Mouse (Mus musculus) midbrain, embryonic 13.5 days (tissue): ENCODE measurements around the gene Rps6kb2. TPM values are rescaled to one million over a fixed set of nuclear protein-coding genes. Genes with fewer than 3 reads are reported as not detected.

ENCODE experiments used
- ATAC-seq: fragments of 200-750 bp; cut with Nextera tagmentation; 2 replicates; pipeline ENCODE4 v1.8.0; 2017; ENCODE audit warnings: mild to moderate bottlenecking, moderate TSS enrichment, moderate library complexity
- H3K27ac ChIP-seq: fragments of 300-500 bp; sonication (generic); 2 replicates; pipeline ENCODE4 v1.5.1; 2015; ENCODE audit warnings: inconsistent platforms, mild to moderate bottlenecking, moderate library complexity
- H3K27me3 ChIP-seq: fragments of 300-500 bp; sonication (generic); 2 replicates; pipeline ENCODE4 v1.6.1; 2015; ENCODE audit warnings: mild to moderate bottlenecking, inconsistent platforms
- H3K36me3 ChIP-seq: fragments of 300-500 bp; sonication (generic); 2 replicates; pipeline ENCODE4 v1.6.1; 2015; ENCODE audit warnings: mild to moderate bottlenecking, inconsistent platforms
- H3K4me1 ChIP-seq: fragments of 300-500 bp; sonication (generic); replicated peaks from 2 replicates; pipeline ENCODE4 v1.6.1; 2015; ENCODE audit warnings: inconsistent platforms
- H3K4me2 ChIP-seq: fragments of 300-500 bp; sonication (generic); replicated peaks from 2 replicates; pipeline ENCODE4 v1.6.1; 2015; ENCODE audit warnings: moderate library complexity, mild to moderate bottlenecking, inconsistent platforms
- H3K4me3 ChIP-seq: fragments of 300-500 bp; sonication (generic); replicated peaks from 2 replicates; pipeline ENCODE4 v1.5.1; 2015; ENCODE audit warnings: mild to moderate bottlenecking, inconsistent platforms
- H3K9ac ChIP-seq: fragments of 300-500 bp; sonication (generic); replicated peaks from 2 replicates; pipeline ENCODE4 v1.6.1; 2015; ENCODE audit warnings: mild to moderate bottlenecking, inconsistent platforms
- H3K9me3 ChIP-seq: fragments of 300-500 bp; sonication (generic); 2 replicates; pipeline ENCODE4 v1.6.1; 2016; ENCODE audit warnings: mild to moderate bottlenecking, inconsistent platforms
- WGBS: fragments of 180-500 bp; shearing (Covaris S2); methylation state at CpG from one replicate; pipeline ENCODE4 v1.1.7; 2015; 5-methylcytosine and 5-hydroxymethylcytosine counted together
- polyA plus RNA-seq: library from polyadenylated mRNA; unstranded; fragments of >200 nt; fragmentation: Nextera tagmentation; extraction: Ambion mirVana; gene quantifications from 2 replicates; pipeline ENCODE4 v1.2.1, GENCODE M21; 2015

Gene Rps6kb2
- polyA plus RNA-seq, 1 experiment from 2014 or later, result 62.9 TPM

DNA sequence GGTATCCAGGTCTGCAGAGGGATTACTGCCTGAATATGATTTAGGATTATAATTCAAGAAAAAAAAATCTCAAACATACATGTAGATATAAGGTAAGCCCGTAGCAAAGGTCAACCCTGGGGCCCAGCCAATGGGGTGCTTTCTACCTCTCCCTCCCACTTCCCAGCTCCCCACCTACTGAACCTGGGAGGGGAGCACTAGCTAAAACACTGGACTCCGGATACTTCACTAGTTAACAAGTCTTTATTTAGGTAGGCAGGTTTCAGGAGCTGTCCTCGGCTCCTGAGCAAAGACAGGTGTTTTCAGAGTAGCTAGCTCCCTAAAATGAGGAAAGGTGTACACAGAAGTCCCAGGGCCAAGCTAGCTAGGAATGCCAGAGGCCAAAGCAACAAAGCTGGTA, 946 bp upstream of the Rps6kb2 start:
- Histone ChIP-seq H3K4me2 (no peak overlapping the region), H3K9ac (no peak overlapping the region), H3K27ac (0 out of 2 replicates have a peak overlapping the region, but pooled peaks have one; percentile 2), H3K4me1 (peaks cover 20% of the 10 kb centered on the region), H3K36me3 (peaks cover 22% of the 10 kb centered on the region), H3K4me3 (no peak overlapping the region; the same call in 1 of the 2 replicates), H3K9me3 (no peaks in the 10 kb centered on the region), H3K27me3 (no peaks in the 10 kb centered on the region)
- 83% methylated on average over 3 of the region's 3 CpGs for WGBS
- no peak for ATAC-seq

DNA sequence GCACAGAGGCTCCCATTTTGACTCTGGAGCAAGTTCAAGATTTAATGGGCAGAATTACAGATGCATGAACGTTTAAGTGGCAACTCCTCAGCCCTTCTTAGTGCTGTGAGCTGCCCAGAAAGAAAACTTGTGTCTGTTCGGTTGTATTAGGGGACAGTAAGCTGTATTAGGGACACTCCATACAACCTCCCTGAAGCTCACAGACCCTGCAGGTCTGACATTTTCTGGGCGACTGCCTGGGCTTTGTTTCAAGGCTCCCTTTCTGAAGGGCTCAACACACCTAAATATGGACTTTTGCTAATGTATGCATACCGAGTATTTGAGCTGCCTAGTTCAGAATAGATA, 361 bp upstream of the Rps6kb2 start:
- Histone ChIP-seq H3K9ac (peak overlapping the region; percentile 62), H3K4me3 (peak overlapping the region; percentile 68), H3K27me3 (no peaks in the 10 kb centered on the region), H3K4me1 (peaks cover 20% of the 10 kb centered on the region), H3K36me3 (peaks cover 28% of the 10 kb centered on the region), H3K4me2 (peak overlapping the region; percentile 93), H3K27ac (peak overlapping the region; percentile 86), H3K9me3 (no peaks in the 10 kb centered on the region)
- peak; percentile 58 for ATAC-seq
- 35% methylated on average over 4 of the region's 4 CpGs for WGBS

DNA sequence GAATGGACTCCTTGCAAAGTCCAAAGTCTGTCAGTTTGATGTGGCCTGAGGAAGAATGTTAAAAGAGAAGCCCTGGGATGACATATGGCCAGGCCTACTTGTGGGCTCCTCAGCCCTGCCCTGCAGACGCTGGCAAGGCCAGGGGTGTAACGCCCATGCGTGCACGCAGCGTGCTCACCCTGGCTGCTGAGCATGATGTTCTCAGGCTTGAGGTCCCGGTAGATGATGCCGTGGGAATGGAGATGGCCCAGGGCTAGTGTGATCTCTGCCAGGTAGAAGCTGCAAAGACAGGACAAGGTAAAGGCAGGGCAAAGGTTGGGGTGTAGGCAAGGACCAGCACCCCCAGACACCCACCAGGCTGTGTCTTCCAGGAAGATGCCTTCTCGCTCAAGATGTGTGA, 4.1 kb downstream of the Rps6kb2 start:
- H3K9ac ChIP-seq, result no peak overlapping the region
- WGBS, result 97% methylated on average over 8 of the region's 8 CpGs
- no peaks in the 10 kb centered on the region for H3K27me3 ChIP-seq
- no peaks in the 10 kb centered on the region for H3K9me3 ChIP-seq
- no peak for ATAC-seq
- peaks cover 20% of the 10 kb centered on the region for H3K4me1 ChIP-seq
- no peak overlapping the region for H3K27ac ChIP-seq
- H3K4me2 ChIP-seq, result no peak overlapping the region
- peaks cover 62% of the 10 kb centered on the region for H3K36me3 ChIP-seq
- H3K4me3 ChIP-seq, result no peak overlapping the region

DNA sequence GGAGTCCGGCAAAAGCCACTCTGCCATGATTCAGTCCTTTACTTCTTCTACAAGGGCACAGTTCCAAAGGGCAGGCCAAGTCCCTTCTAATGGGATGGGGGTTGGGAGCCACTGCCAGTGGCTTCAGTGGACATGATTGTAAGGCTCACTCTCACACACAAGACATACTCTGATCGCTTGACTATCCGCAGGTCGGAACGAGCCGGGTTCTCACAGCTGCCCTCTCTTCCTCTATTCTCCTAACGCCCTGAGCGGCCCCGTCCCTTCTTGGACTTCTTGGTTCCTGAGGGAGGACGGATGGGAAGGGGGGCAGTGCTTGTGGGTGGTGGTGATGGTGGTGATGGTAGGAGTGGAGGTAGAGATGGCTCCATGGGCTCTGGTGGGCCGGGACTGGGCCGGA, 6.4 kb downstream of the Rps6kb2 start:
- Histone ChIP-seq H3K36me3 (peaks cover 82% of the 10 kb centered on the region), H3K9me3 (no peaks in the 10 kb centered on the region), H3K9ac (no peak overlapping the region), H3K27ac (no peak overlapping the region), H3K27me3 (no peaks in the 10 kb centered on the region), H3K4me3 (no peak overlapping the region), H3K4me1 (peaks cover 4% of the 10 kb centered on the region), H3K4me2 (no peak overlapping the region)
- no peak for ATAC-seq
- WGBS, result 94% methylated on average over 12 of the region's 12 CpGs

DNA sequence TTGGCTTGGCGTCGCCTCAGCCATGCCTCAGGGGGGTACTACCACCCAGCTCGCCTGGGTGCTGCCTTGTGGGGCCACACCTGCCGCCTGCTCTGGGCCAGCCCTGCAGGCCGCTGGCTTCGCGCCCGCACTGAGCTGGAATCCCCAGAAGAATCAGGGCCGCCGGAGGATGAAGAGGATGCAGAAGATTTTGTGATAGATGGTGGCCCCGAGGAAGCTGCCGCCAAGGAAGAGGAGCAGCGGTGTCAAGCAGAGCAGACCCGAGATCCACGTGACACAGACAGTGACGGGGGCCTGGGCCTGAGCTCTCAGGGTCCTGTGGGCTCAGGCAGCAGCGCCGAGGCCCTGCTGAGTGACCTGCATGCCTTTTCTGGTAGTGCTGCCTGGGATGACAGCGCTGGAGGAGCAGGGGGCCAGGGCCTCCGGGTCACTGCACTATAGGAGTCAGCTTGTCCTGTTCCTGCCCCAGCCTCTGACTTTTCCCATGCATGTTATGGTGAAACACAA, 7.0 kb downstream of the Rps6kb2 start:
- Histone ChIP-seq H3K4me2 (no peak overlapping the region), H3K27ac (peak overlapping the region; percentile 19; the same call in 1 of the 2 replicates), H3K9me3 (no peaks in the 10 kb centered on the region), H3K9ac (peak overlapping the region; percentile 37; the same call in 1 of the 2 replicates), H3K4me3 (no peak overlapping the region), H3K36me3 (peaks cover 83% of the 10 kb centered on the region), H3K4me1 (0 out of 2 replicates have a peak, but pooled peaks cover 1% of the 10 kb centered on the region), H3K27me3 (no peaks in the 10 kb centered on the region)
- 67% methylated on average over 20 of the region's 20 CpGs for WGBS
- no peak for ATAC-seq

DNA sequence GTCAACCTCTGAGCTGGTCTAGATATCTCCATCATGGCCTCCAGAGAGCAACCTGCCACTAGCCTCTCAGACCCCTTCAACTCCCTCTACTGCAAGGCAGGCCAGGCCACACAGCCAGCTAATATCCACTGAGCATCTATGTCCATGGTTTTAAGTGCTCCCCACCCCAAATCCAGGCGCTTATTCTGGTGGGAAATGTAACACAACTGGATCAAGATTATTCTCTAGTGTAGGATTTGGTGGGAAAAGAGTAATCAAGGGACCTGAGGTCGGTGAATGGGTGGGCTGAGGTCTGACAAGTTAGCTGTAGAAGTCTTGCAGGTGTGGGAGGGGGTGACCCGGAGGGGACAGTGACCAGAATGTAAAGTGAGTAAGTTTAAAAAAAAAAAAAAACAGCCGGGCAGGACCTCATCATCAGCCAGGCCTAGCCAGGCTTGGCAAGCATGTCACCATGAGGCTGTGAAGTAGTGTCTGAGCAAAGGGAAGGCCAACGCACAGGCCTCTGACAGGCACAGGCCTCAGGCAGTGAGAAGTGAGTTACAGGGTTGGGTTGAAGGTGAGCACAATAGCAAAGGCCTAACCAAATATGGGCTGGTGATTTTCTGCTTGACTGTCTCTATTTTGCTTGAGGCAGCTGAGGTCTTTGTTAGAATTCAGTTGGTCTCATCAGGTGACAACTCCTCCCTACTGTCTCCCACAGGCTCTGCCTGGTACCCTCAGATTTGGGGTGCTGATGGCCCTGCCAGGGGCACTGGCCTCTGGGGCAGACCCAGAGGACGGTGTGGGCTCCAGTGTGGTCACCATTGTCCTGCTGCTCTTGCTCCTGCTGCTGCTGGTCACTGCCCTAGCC, 7.7 kb downstream of the Rps6kb2 start:
- Histone ChIP-seq H3K27ac (peak overlapping the region; percentile 19; the same call in 1 of the 2 replicates), H3K4me1 (peaks cover 8% of the 10 kb centered on the region; the same call in 1 of the 2 replicates), H3K27me3 (no peaks in the 10 kb centered on the region), H3K36me3 (peaks cover 83% of the 10 kb centered on the region), H3K4me2 (no peak overlapping the region), H3K4me3 (no peak overlapping the region), H3K9ac (peak overlapping the region; percentile 37; the same call in 1 of the 2 replicates), H3K9me3 (no peaks in the 10 kb centered on the region)
- ATAC-seq, result no peak
- WGBS, result 68% methylated on average over 6 of the region's 6 CpGs

DNA sequence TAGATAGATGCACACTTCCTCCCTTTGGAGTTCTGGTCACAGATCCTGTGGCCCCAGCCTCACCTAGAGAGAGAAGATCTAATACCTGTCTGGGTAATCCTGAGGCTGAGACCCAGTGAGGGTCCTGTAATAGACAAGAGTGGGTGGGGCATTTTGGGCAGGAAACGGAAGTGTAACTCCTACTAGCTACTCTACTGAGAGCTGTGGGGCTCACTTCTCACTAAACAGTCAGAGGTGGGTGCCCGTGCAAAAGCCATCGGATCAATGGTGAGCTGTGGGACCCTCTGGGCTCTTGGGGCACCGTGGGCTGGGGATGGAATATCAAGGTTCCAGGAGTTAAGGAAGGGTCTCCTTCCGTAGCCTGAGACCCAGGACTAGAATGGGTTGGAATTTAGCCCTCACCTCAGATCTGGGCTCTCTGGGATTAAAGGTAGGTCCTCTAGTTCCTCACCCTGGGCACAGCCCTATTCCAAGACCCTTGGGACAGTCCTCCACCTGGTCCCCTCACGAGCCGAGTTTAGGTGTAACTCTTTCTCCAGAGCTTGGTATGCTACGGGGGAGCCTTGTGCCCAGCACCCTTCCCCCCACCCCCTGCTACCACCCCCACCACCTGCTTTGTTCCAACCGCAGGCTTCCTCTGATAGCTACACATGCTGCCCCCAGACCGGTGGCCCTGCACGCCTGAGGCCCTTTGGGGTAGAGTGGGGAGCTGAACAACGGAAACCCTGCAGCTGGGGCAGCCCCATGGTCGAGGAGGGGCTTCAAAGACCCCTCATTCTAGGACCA, 8.5 kb downstream of the Rps6kb2 start:
- peaks cover 84% of the 10 kb centered on the region for H3K36me3 ChIP-seq
- no peak overlapping the region for H3K4me3 ChIP-seq
- 85% methylated on average over 13 of the region's 13 CpGs for WGBS
- ATAC-seq, result no peak
- H3K27me3 ChIP-seq, result no peaks in the 10 kb centered on the region
- no peak overlapping the region for H3K27ac ChIP-seq
- H3K4me2 ChIP-seq, result no peak overlapping the region
- H3K9me3 ChIP-seq, result no peaks in the 10 kb centered on the region
- no peak overlapping the region for H3K9ac ChIP-seq
- H3K4me1 ChIP-seq, result peaks cover 16% of the 10 kb centered on the region

DNA sequence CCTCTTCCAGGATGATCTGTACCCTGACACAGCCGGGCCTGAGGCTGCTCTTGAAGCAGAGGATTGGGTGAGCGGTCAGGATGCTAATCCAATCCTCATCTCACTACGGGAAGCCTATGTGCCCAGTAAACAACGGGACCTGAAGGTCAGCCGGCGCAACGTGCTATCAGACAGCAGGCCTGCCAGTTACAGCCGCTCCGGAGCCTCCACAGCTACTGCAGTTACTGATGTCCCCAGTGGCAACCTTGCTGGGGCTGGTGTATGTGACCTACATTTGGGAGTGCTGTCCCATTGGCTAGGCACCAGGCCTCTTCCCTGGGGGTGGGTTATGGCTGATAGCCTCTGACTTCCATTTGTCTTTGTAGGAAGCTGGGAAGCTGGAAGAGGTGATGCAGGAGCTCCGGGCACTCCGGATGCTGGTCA, 9.9 kb downstream of the Rps6kb2 start, which contains the start of gene Ptprcap:
Gene Ptprcap, plus strand, starts transcription at position 373 of the 423 bp plus-strand sequence.
- H3K9ac ChIP-seq, result peak within 1 kb of the TSS; percentile 16; the same call in 1 of the 2 replicates
- H3K9me3 ChIP-seq, result no peaks in the 10 kb centered on the region
- H3K36me3 ChIP-seq, result peaks cover 70% of the 10 kb centered on the region
- H3K4me1 ChIP-seq, result peaks cover 27% of the 10 kb centered on the region
- no peak within 1 kb of the TSS for H3K4me2 ChIP-seq
- WGBS, result 68% methylated on average over 11 of the region's 11 CpGs
- H3K4me3 ChIP-seq, result no peak within 1 kb of the TSS
- peak within 1 kb of the TSS; percentile 11; the same call in 1 of the 2 replicates for H3K27ac ChIP-seq
- no peak for ATAC-seq
- no peaks in the 10 kb centered on the region for H3K27me3 ChIP-seq

DNA sequence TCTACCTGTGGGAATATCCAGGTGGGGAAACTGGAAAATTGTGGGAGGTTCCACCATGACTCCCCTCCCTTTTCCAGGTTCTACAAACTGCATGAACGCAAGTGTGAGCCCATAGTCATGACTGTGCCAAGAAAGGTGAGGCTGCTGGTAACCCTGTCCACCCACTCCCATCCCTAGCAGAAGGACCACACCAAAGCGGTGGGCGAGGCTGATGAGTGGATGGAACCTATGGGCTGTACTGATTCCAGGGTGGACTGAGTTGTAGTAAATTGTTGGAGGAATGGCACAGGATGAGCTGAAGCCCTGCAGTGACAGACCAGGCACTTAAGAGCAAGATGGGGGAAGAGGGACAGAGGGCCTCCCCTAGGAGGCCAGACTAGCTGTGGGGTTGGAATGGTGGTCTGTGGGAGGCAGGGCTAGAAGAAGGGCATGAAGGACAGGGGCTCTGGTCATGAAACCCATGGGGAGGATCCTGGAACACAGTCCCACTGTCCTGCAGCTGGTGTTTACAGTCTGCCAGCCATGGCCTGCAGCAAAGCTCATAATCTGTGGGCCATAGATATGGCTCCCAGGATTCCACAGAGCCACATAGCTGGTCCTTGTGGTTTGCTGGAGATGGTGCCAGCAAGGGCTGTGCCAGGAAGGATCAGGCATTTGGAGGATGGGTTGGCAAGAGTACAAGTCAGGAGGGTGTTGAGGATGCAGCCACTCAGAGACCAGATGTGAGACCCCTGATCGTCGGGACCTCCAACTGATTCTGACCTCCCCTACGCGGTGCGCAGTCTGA, 10.5 kb downstream of the Rps6kb2 start:
- no peak overlapping the region for H3K4me3 ChIP-seq
- H3K9ac ChIP-seq, result peak overlapping the region; percentile 16; the same call in 1 of the 2 replicates
- H3K36me3 ChIP-seq, result peaks cover 64% of the 10 kb centered on the region
- no peak overlapping the region for H3K4me2 ChIP-seq
- 89% methylated on average over 8 of the region's 8 CpGs for WGBS
- H3K4me1 ChIP-seq, result peaks cover 33% of the 10 kb centered on the region
- no peaks in the 10 kb centered on the region for H3K9me3 ChIP-seq
- H3K27me3 ChIP-seq, result no peaks in the 10 kb centered on the region
- ATAC-seq, result no peak
- 0 out of 2 replicates have a peak overlapping the region, but pooled peaks have one; percentile 11 for H3K27ac ChIP-seq

DNA sequence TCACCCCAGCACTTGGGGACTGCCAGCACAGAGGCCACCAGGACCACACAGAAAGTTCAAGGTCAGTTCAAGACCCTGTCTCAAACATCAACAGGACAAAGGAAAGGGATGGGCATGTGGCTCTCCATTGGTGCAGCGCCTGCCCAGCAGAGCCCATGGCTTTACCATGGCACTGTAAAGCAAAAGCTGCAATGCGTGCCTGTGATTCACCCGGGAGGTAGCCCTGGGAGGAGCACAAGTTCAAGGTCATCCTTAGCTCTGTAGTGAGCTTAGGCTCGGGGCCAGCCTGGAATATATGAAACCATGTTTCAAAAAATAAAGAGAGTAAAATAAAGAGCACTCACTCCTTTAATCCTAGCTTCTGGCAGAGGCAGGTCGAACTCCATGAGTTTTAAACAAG, 11.3 kb downstream of the Rps6kb2 start:
- Histone ChIP-seq H3K9me3 (no peaks in the 10 kb centered on the region), H3K27me3 (no peaks in the 10 kb centered on the region), H3K27ac (no peak overlapping the region), H3K36me3 (peaks cover 56% of the 10 kb centered on the region), H3K4me2 (no peak overlapping the region), H3K4me1 (peaks cover 35% of the 10 kb centered on the region), H3K4me3 (no peak overlapping the region), H3K9ac (no peak overlapping the region)
- ATAC-seq, result no peak
- 91% methylated on average over 5 of the region's 5 CpGs for WGBS

DNA sequence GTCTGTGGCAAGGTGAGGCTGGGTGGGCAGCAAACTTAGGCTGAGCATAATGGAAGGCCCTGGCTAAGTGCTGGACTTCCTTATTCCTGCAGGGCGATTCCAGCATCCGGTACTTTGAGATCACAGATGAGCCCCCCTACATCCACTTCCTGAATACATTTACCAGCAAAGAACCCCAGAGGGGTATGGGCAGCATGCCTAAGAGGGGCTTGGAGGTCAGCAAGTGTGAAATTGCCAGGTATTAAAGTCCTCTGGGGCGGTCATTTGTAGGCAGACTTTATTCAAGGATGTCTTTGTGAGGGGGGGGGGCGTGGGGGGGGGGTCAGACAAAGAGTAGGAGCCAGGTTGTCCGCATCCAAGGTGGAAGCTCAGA, 11.7 kb downstream of the Rps6kb2 start:
- no peak for ATAC-seq
- 80% methylated on average over 5 of the region's 5 CpGs for WGBS
- H3K4me2 ChIP-seq, result no peak overlapping the region
- H3K27me3 ChIP-seq, result no peaks in the 10 kb centered on the region
- peaks cover 35% of the 10 kb centered on the region for H3K4me1 ChIP-seq
- H3K4me3 ChIP-seq, result no peak overlapping the region
- H3K9ac ChIP-seq, result no peak overlapping the region
- H3K9me3 ChIP-seq, result no peaks in the 10 kb centered on the region
- H3K36me3 ChIP-seq, result peaks cover 52% of the 10 kb centered on the region
- H3K27ac ChIP-seq, result no peak overlapping the region
